Mouse (Mus musculus) layer of hippocampus, adult 11-12 months (tissue): ENCODE results near the gene 9530077C05Rik.
"Not testable (repeated sequence)": the region's sequence is repeated elsewhere in the genome, so short reads cannot be mapped to it uniquely, and the experiment has no call there.

Source experiments
- DNase-seq: peaks from one replicate; pipeline ENCODE4 v3.0.0; 2022; ENCODE audit warnings: low spot score

Gene 9530077C05Rik

GRCm38 (mm10) chr9:22419877-22420276, 8.6 kb downstream of the 9530077C05Rik start:
- no peak for DNase-seq

GRCm38 (mm10) chr9:22420491-22420890, 9.2 kb downstream of the 9530077C05Rik start:
- DNase-seq, result no peak

GRCm38 (mm10) chr9:22422559-22422958, 11.2 kb downstream of the 9530077C05Rik start:
- DNase-seq, result no peak

- DNase-seq, result no peak
Observed at GRCm38 (mm10) chr9:22423507-22423906, 12.2 kb downstream of the 9530077C05Rik start.

GRCm38 (mm10) chr9:22424196-22424595, 12.9 kb downstream of the 9530077C05Rik start:
- DNase-seq, result no peak

- no peak for DNase-seq
Observed at GRCm38 (mm10) chr9:22424719-22425118, 13.4 kb downstream of the 9530077C05Rik start.

- DNase-seq, result no peak
Observed at GRCm38 (mm10) chr9:22428028-22428665, 16.8 kb downstream of the 9530077C05Rik start.

GRCm38 (mm10) chr9:22428666-22429410, 17.5 kb downstream of the 9530077C05Rik start:
- DNase-seq, result no peak

GRCm38 (mm10) chr9:22429533-22430241, 18.4 kb downstream of the 9530077C05Rik start:
- no peak for DNase-seq

- no peak for DNase-seq
Observed at GRCm38 (mm10) chr9:22430315-22430840, 19.1 kb downstream of the 9530077C05Rik start.

GRCm38 (mm10) chr9:22433221-22433620, 21.9 kb downstream of the 9530077C05Rik start:
- no peak for DNase-seq

- no peak for DNase-seq
Observed at GRCm38 (mm10) chr9:22434101-22434500, 22.8 kb downstream of the 9530077C05Rik start.

GRCm38 (mm10) chr9:22438826-22439225, 27.5 kb downstream of the 9530077C05Rik start:
- no peak for DNase-seq

- no peak for DNase-seq
Observed at GRCm38 (mm10) chr9:22443157-22443556, 31.8 kb downstream of the 9530077C05Rik start.

- DNase-seq, result no peak
Observed at GRCm38 (mm10) chr9:22445123-22445522, 33.8 kb downstream of the 9530077C05Rik start.

GRCm38 (mm10) chr9:22447213-22447612, 35.9 kb downstream of the 9530077C05Rik start:
- no peak for DNase-seq

- no peak for DNase-seq
Observed at GRCm38 (mm10) chr9:22448420-22448819, 37.1 kb downstream of the 9530077C05Rik start.

GRCm38 (mm10) chr9:22449209-22449608, 37.9 kb downstream of the 9530077C05Rik start:
- DNase-seq, result no peak

- DNase-seq, result no peak
Observed at GRCm38 (mm10) chr9:22452697-22453096, 41.4 kb downstream of the 9530077C05Rik start.

GRCm38 (mm10) chr9:22453501-22453924, 42.2 kb downstream of the 9530077C05Rik start:
- no peak for DNase-seq

GRCm38 (mm10) chr9:22453990-22454389, 42.7 kb downstream of the 9530077C05Rik start, which contains the start of gene Gm17545:
Gm17545 (plus strand) TSS chr9:22454290.
- DNase-seq, result not testable (repeated sequence)

GRCm38 (mm10) chr9:22455041-22455440, 43.7 kb downstream of the 9530077C05Rik start:
- DNase-seq, result no peak
